Mouse (Mus musculus) colon, adult 2 months (tissue): Measurements from ENCODE around the gene Hmgcll1. TPM values are rescaled to one million over a fixed set of nuclear protein-coding genes. Genes with fewer than 3 reads are reported as not detected.

Experiments
- polyA plus RNA-seq: library from polyadenylated mRNA; depleted of rRNA; stranded (reverse); fragments of >200 nt; gene quantifications from 2 replicates; pipeline ENCODE4 v1.2.3, GENCODE M21; 2012; rRNA removed

Gene Hmgcll1
- polyA plus RNA-seq = 0.45 and 0.51 TPM in 2 replicates

DNA sequence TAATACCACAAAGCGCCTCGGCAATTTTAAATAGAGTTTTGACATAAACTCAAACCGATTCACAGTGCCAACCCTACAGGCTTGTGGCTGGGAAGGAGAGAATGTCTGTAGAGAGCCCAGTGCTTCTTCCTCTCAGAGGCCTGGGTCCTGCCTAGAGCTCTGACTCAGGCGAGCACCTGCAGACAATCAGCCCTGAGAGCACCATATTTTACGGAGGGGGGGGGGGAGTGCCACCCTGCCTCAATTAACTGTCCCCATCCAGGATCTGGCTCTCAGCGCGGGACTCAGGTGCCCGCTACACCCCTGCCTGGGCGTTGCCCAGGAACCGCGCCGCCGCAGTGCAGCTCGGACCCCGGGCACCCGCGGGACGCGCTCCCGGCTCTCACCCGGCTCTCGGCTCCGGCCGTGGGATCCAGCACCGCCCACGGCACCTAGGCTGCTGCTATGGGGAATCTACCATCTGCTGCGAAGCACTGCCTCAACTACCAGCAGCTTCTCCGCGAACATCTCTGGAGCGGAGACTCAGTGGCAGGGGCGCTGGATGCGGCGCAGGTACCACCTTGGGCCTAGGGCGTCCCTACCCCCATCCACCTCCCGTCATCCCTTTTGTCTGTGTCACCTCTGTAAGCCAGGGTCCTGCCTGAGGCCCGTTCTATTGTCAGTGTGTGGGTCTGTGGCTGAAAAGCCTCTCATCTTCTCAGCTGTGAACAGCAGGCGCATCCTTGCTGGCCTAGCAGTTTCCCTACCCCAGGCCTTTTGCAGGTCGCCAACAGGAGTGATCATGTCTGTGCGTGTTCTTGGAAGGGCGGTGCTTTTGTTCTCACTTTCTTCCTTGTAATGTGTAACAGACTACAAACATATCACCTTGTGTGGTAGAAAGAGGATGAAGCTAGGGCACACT is at the start of gene Hmgcll1:
TSS of gene Hmgcll1 (plus strand) at position 225 of the 901 bp plus-strand sequence.

Other genes with a start within 250 kb of the Hmgcll1 start
- gene Bmp5, start 239.5 kb upstream of the Hmgcll1 start, polyA plus RNA-seq = 2.9 and 3.4 TPM in 2 replicates
- gene Gfral, start 198.8 kb downstream of the Hmgcll1 start, polyA plus RNA-seq = not detected in 2 replicates